Mouse (Mus musculus) limb, embryonic 12.5 days (tissue): ENCODE measurements around the gene Plch1. TPM values are rescaled to one million over a fixed set of nuclear protein-coding genes. Genes with fewer than 3 reads are reported as not detected.

ENCODE experiments used
- ATAC-seq: fragments of 200-750 bp; cut with Nextera tagmentation; 2 replicates; pipeline ENCODE4 v1.8.0; 2017; ENCODE audit warnings: low read depth, moderate TSS enrichment; ENCODE audit not compliant: insufficient number of reproducible peaks, insufficient read depth, low FRiP score, low TSS enrichment
- H3K27ac ChIP-seq: fragments of 300-500 bp; sonication (generic); 2 replicates; pipeline ENCODE4 v1.5.1; 2016; ENCODE audit warnings: mild to moderate bottlenecking, moderate library complexity
- H3K27me3 ChIP-seq: fragments of 300-500 bp; sonication (generic); 2 replicates; pipeline ENCODE4 v1.6.1; 2016; ENCODE audit warnings: mild to moderate bottlenecking, moderate library complexity
- H3K36me3 ChIP-seq: fragments of 300-500 bp; sonication (generic); 2 replicates; pipeline ENCODE4 v1.6.1; 2016; ENCODE audit warnings: mild to moderate bottlenecking, moderate library complexity
- H3K4me1 ChIP-seq: fragments of 300-500 bp; sonication (generic); replicated peaks from 2 replicates; pipeline ENCODE4 v1.6.1; 2016
- H3K4me2 ChIP-seq: fragments of 300-500 bp; sonication (generic); 2 replicates; pipeline ENCODE4 v1.6.1; 2016; ENCODE audit warnings: mild to moderate bottlenecking, moderate library complexity
- H3K4me3 ChIP-seq: fragments of 300-500 bp; sonication (generic); replicated peaks from 2 replicates; pipeline ENCODE4 v1.5.1; 2016; ENCODE audit warnings: mild to moderate bottlenecking
- H3K9ac ChIP-seq: fragments of 300-500 bp; sonication (generic); replicated peaks from 2 replicates; pipeline ENCODE4 v1.6.1; 2016; ENCODE audit warnings: mild to moderate bottlenecking, moderate library complexity
- H3K9me3 ChIP-seq: fragments of 300-500 bp; sonication (generic); 2 replicates; pipeline ENCODE4 v1.6.1; 2016; ENCODE audit warnings: mild to moderate bottlenecking, moderate library complexity
- WGBS: fragments of 180-500 bp; shearing (Covaris S2); methylation state at CpG from one replicate; pipeline ENCODE4 v1.1.7; 2016; 5-methylcytosine and 5-hydroxymethylcytosine counted together
- polyA plus RNA-seq: library from polyadenylated mRNA; unstranded; fragments of >200 nt; fragmentation: Nextera tagmentation; extraction: Ambion mirVana; gene quantifications from 2 replicates; pipeline ENCODE4 v1.2.1, GENCODE M21; 2016

Gene Plch1
- polyA plus RNA-seq, 1 experiment from 2014 or later, result 1.5 TPM

DNA sequence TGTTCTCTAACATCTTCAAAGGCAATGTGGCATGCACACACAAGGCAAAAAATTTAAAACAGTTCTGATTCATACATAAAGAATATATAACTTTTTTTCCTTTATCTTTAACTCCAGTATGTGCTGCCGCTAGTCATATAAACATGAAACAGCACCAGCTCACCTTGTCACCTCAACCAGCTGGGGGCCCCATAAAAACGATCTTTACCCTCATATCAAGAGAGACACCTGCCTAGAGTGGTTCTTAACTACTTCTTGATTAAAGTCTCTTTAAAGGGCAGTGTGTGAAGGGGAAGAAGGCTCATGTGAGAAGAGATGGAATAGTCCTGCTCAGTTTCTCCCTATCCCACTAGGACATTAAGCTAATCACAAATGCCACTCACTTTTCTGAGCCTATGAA, 205.6 kb downstream of the Plch1 start:
- no peak overlapping the region for H3K27ac ChIP-seq
- H3K4me3 ChIP-seq, result no peak overlapping the region
- 71% methylated on average over 2 of the region's 2 CpGs for WGBS
- no peaks in the 10 kb centered on the region for H3K27me3 ChIP-seq
- H3K36me3 ChIP-seq, result no peaks in the 10 kb centered on the region
- no peaks in the 10 kb centered on the region for H3K4me1 ChIP-seq
- H3K9ac ChIP-seq, result no peak overlapping the region
- ATAC-seq, result no peak
- H3K4me2 ChIP-seq, result no peak overlapping the region
- H3K9me3 ChIP-seq, result no peaks in the 10 kb centered on the region

DNA sequence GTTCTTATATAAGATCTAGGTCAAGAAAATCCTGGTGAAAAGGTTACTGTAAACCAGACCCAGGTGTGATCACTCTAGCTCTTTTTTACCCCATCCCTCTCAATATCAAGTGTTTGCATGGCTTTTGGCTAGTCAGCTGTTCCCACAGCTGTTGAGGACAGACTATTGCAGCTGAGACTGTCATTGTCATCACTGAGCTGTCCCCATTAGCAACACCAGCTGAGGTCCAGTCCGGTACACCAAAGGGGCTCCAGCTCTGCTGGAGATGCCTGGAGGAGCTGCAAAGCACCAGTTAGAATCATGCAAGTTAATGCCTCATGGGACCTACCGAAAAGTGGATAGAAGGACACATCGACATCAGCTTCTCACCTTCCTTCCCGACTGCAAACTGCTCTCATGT, 206.5 kb downstream of the Plch1 start:
- no peak overlapping the region for H3K4me2 ChIP-seq
- H3K27me3 ChIP-seq, result no peaks in the 10 kb centered on the region
- WGBS, result 89% methylated on average over 4 of the region's 4 CpGs
- no peaks in the 10 kb centered on the region for H3K36me3 ChIP-seq
- ATAC-seq, result no peak
- no peak overlapping the region for H3K9ac ChIP-seq
- no peaks in the 10 kb centered on the region for H3K4me1 ChIP-seq
- no peak overlapping the region for H3K4me3 ChIP-seq
- no peaks in the 10 kb centered on the region for H3K9me3 ChIP-seq
- no peak overlapping the region for H3K27ac ChIP-seq

DNA sequence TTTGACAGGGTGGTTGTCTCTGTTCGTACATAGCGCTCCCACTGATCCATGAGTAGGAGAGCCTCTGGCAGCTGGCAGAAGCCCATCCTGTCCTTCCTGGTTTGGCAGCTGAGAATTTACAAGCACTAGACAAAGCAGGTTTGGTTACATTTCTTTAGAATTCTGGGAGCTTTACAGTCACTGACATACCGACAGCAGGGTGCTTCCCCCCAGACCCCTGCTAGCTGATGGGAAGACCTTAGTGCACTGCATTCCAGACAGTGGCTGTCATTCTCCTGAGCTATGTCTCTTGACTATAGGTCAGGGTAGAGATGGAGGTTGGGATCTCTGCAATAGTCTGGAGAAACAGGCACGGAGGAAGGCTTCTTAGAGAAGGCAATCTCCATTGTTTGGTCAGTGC, 230.5 kb downstream of the Plch1 start:
- Histone ChIP-seq H3K4me1 (no peaks in the 10 kb centered on the region), H3K4me2 (no peak overlapping the region), H3K27me3 (no peaks in the 10 kb centered on the region), H3K27ac (no peak overlapping the region), H3K4me3 (no peak overlapping the region), H3K9me3 (no peaks in the 10 kb centered on the region), H3K9ac (no peak overlapping the region), H3K36me3 (no peaks in the 10 kb centered on the region)
- WGBS, result 66% methylated on average over 4 of the region's 4 CpGs
- no peak for ATAC-seq

DNA sequence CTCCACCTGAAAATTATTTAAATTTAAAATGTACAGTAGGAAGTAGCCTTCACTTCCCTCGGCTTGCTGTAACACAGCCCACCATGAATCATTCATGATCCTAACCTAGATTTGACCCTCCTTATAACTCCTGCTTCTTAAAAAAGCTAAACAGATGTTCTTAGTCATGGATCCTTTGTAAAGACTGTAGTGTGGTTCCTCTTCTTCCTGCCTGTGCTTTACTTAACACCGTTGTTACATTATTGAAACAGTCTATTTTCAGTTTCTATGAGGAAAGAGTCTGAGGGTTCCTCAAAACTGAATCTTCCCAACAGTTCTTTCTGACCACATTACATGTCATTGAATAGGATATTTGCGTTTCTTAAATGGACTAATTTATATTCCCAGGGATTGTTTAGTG, 234.0 kb downstream of the Plch1 start:
- Histone ChIP-seq H3K27ac (no peak overlapping the region), H3K36me3 (no peaks in the 10 kb centered on the region), H3K27me3 (no peaks in the 10 kb centered on the region), H3K4me2 (no peak overlapping the region), H3K9ac (no peak overlapping the region), H3K4me3 (no peak overlapping the region), H3K9me3 (no peaks in the 10 kb centered on the region), H3K4me1 (no peaks in the 10 kb centered on the region)
- 84% methylated on average over 3 of the region's 3 CpGs for WGBS
- no peak for ATAC-seq

DNA sequence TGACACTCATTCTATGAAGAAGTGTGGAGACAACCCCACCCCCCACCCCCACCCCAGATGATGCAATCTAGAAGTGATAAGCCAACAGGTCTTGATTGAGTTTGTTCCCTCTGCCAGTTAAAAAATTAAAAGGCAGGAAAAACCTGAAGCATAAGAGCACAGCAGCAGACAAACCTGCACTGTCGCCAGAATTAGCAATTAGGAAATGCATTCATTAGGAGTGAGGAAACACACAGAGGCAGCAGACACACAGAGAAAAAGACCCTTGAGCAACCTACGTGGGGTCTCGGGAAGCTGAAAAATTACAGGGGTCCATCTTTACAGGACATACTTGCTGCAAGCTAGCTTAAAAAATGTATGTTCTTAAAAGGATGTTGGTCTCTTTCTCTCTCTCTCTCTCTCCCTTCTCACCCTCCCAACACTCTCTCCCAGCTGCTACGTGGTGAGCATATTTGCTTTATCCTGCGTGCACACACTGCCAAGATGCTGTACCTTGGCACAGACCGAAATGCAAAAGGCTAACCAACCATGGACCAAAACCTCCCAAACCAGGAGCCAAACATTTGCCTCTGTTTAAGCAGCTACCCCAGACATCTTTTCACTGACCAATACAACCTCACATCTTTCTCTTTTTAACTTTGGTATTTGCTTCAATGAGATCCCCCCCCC, 234.6 kb downstream of the Plch1 start:
- Histone ChIP-seq H3K4me3 (no peak overlapping the region), H3K27ac (no peak overlapping the region), H3K36me3 (no peaks in the 10 kb centered on the region), H3K27me3 (no peaks in the 10 kb centered on the region), H3K4me1 (no peaks in the 10 kb centered on the region), H3K4me2 (no peak overlapping the region), H3K9me3 (no peaks in the 10 kb centered on the region), H3K9ac (no peak overlapping the region)
- no peak for ATAC-seq
- WGBS, result 75% methylated on average over 6 of the region's 6 CpGs

Other genes starting within 250 kb of the Plch1 start
- gene E130311K13Rik, start 30.0 kb upstream of the Plch1 start, polyA plus RNA-seq, result 3.4 and 3.8 TPM in 2 replicates
- 12.9 and 13.9 TPM in 2 replicates for gene Slc33a1, start 65.3 kb upstream of the Plch1 start, polyA plus RNA-seq
- gene Gmps, start 76.6 kb upstream of the Plch1 start, polyA plus RNA-seq, result 62.7 and 63.9 TPM in 2 replicates
- 0.04 and 0.05 TPM in 2 replicates for gene Vmn2r1, start 182.1 kb upstream of the Plch1 start, polyA plus RNA-seq
- gene Vmn2r2, start 242.5 kb upstream of the Plch1 start, polyA plus RNA-seq, result not detected in 2 replicates